Mouse (Mus musculus): ENCODE measurements around the gene Cactin. TPM values are rescaled to one million over a fixed set of nuclear protein-coding genes. Genes with fewer than 3 reads are reported as not detected.

Cactin gene
- 27.9 and 35.1 TPM in 2 replicates for total RNA-seq (2017)

GRCm38 (mm10) chr10:81320550-81321347, at the start of gene Cactin:
TSS of gene Cactin (plus strand) at chr10:81321103.
- ATAC-seq (replicated peaks; ENCODE audit: low read depth, poor library complexity, severe bottlenecking) = peak; percentile 76

GRCm38 (mm10) chr10:81272356-81272755, 48.5 kb upstream of the Cactin start:
- no peak for ATAC-seq (replicated peaks; ENCODE audit: low read depth, poor library complexity, severe bottlenecking)

DNA sequence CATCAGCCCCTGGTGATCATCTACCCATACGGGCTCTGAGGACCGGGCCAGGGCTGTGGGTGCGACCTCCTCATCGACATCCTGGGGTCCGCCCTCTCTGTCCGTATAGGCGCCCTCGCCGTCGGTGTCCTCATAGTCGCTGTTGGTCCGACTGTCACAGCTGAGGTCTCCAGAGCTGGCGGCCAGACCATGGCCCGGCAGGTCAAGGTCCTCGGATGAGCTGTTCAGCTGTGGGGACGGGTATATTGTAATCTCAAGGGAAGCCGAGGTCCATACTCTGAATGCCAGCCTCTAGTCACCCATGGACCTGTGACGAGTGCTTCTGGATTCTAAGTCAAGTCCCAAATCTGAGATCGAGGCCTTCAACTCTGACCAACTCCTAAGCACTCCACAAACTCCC, 47.1 kb upstream of the Cactin start:
- ATAC-seq (replicated peaks; ENCODE audit: low read depth, poor library complexity, severe bottlenecking) = no peak

GRCm38 (mm10) chr10:81277676-81278075, 43.2 kb upstream of the Cactin start:
- no peak for ATAC-seq (replicated peaks; ENCODE audit: low read depth, poor library complexity, severe bottlenecking)

GRCm38 (mm10) chr10:81279496-81279895, 41.4 kb upstream of the Cactin start:
- ATAC-seq (replicated peaks; ENCODE audit: low read depth, poor library complexity, severe bottlenecking) = 0 out of 2 replicates have a peak, but pooled peaks have one; percentile 23

GRCm38 (mm10) chr10:81284189-81284588, 36.7 kb upstream of the Cactin start:
- no peak for ATAC-seq (replicated peaks; ENCODE audit: low read depth, poor library complexity, severe bottlenecking)

DNA sequence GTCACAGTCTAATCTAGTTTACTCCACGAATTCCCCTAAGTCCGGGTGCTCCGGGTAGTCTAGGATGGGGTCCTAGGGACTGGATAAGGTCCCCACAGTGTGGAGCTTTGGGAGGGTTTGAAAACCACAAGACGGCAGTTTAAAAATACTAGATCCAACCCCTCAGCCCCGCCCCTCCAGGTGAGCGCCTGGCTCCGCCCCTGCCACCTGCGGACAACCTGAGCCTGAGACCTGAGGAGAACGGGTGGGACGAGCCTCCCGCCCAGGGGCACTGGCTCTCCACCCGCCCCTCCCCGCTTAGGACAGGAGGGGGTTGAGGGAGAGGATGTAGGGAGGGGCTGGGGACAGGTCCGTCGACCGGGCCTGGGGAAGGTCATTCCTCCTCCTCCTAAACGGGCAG, 36.2 kb upstream of the Cactin start:
- ATAC-seq (replicated peaks; ENCODE audit: low read depth, poor library complexity, severe bottlenecking) = no peak

- peak; percentile 88 for ATAC-seq (replicated peaks; ENCODE audit: low read depth, poor library complexity, severe bottlenecking)
These were observed 35.0 kb upstream of the Cactin start for GRCm38 (mm10) chr10:81285694-81286450.

- no peak for ATAC-seq (replicated peaks; ENCODE audit: low read depth, poor library complexity, severe bottlenecking)
These were observed 34.3 kb upstream of the Cactin start for GRCm38 (mm10) chr10:81286586-81286985.

- ATAC-seq (replicated peaks; ENCODE audit: low read depth, poor library complexity, severe bottlenecking) = no peak
These were observed 33.3 kb upstream of the Cactin start for GRCm38 (mm10) chr10:81287513-81288157.

- no peak for ATAC-seq (replicated peaks; ENCODE audit: low read depth, poor library complexity, severe bottlenecking)
These were observed 32.3 kb upstream of the Cactin start for GRCm38 (mm10) chr10:81288601-81289000.

- 0 out of 2 replicates have a peak, but pooled peaks have one; percentile 12 for ATAC-seq (replicated peaks; ENCODE audit: low read depth, poor library complexity, severe bottlenecking)
These were observed 31.6 kb upstream of the Cactin start for GRCm38 (mm10) chr10:81289278-81289677.

- ATAC-seq (replicated peaks; ENCODE audit: low read depth, poor library complexity, severe bottlenecking) = no peak
These were observed 31.1 kb upstream of the Cactin start for GRCm38 (mm10) chr10:81289811-81290210.

- no peak for ATAC-seq (replicated peaks; ENCODE audit: low read depth, poor library complexity, severe bottlenecking)
These were observed 30.0 kb upstream of the Cactin start for GRCm38 (mm10) chr10:81290698-81291460.

- no peak for ATAC-seq (replicated peaks; ENCODE audit: low read depth, poor library complexity, severe bottlenecking)
These were observed 29.3 kb upstream of the Cactin start, which contains the start of gene Tjp3 for GRCm38 (mm10) chr10:81291511-81292104. TSS of gene Tjp3 (minus strand) at chr10:81291581.

DNA sequence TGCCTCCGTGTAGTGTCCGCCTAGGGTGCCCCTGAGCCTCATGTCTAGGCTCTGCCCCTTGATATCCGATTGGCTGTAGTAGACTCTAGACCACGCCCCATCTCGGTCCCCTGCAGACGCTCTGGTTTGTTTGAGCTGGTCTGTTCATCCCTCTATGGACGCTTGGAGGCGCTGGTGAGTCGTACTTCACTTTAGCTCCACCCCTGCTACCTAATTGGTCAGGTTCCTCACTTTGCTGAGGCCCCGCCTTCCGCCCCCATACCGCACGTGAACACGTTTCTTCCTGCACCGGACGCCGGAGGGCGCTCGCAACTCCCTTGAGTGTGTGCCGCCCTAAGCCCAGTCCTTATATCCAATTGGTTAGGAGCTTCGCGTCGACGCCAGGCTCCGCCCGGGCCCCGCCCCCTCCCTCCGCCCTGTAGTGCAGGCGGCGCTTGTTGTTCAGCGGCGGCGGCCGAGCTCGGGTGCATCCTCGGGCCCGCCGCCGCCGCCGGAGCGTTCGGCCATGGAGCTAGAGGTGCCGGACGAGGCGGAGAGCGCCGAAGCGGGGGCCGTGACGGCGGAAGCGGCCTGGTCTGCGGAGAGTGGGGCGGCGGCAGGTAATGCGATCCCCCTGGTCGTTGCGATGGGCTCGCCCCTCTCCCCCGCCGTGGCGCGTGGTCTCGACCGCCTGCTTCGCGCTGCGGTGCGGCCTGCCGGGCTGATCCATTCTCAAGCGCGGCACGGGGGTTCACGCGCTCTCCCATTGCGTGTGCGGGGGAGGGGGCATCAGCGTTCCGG, 28.2 kb upstream of the Cactin start, which contains the start of gene Pip5k1c:
Gene Pip5k1c, plus strand, starts transcription at position 410 of the 780 bp plus-strand sequence.
- peak; percentile 75 for ATAC-seq (replicated peaks; ENCODE audit: low read depth, poor library complexity, severe bottlenecking)

GRCm38 (mm10) chr10:81293334-81294030, 27.4 kb upstream of the Cactin start:
- no peak for ATAC-seq (replicated peaks; ENCODE audit: low read depth, poor library complexity, severe bottlenecking)

- no peak for ATAC-seq (replicated peaks; ENCODE audit: low read depth, poor library complexity, severe bottlenecking)
These were observed 26.5 kb upstream of the Cactin start for GRCm38 (mm10) chr10:81294442-81294841.
